Mouse (Mus musculus) lung, embryonic 15.5 days (tissue): ENCODE measurements at regions not wholly inside any gene's neighbourhood (a gene's known extent, or its start where the extent isn't known, plus 50 kb on each side); places are given as distances from the start of the nearest gene placed in this dataset.

Experiments used
- ATAC-seq: fragments of 200-750 bp; cut with Nextera tagmentation; 2 replicates; pipeline ENCODE4 v1.8.0; 2017; ENCODE audit warnings: moderate number of reproducible peaks, borderline replicate concordance; ENCODE audit not compliant: low FRiP score, low TSS enrichment; ENCODE audit errors: extremely low read depth
- H3K27ac ChIP-seq: fragments of 300-500 bp; sonication (generic); 2 replicates; pipeline ENCODE4 v1.5.1; 2015; ENCODE audit warnings: moderate library complexity, mild to moderate bottlenecking, inconsistent platforms
- H3K27me3 ChIP-seq: fragments of 300-500 bp; sonication (generic); 2 replicates; pipeline ENCODE4 v1.6.1; 2015; ENCODE audit warnings: inconsistent platforms
- H3K36me3 ChIP-seq: fragments of 300-500 bp; sonication (generic); 2 replicates; pipeline ENCODE4 v1.6.1; 2015; ENCODE audit warnings: inconsistent platforms
- H3K4me1 ChIP-seq: fragments of 300-500 bp; sonication (generic); 2 replicates; pipeline ENCODE4 v1.6.1; 2015; ENCODE audit warnings: inconsistent platforms
- H3K4me2 ChIP-seq: fragments of 300-500 bp; sonication (generic); 2 replicates; pipeline ENCODE4 v1.6.1; 2015; ENCODE audit warnings: inconsistent platforms, mild to moderate bottlenecking, moderate library complexity
- H3K4me3 ChIP-seq: fragments of 300-500 bp; sonication (generic); 2 replicates; pipeline ENCODE4 v1.5.1; 2015; ENCODE audit warnings: mild to moderate bottlenecking, inconsistent platforms
- H3K9ac ChIP-seq: fragments of 300-500 bp; sonication (generic); 2 replicates; pipeline ENCODE4 v1.6.1; 2015; ENCODE audit warnings: inconsistent platforms
- H3K9me3 ChIP-seq: fragments of 300-500 bp; sonication (generic); 2 replicates; pipeline ENCODE4 v1.6.1; 2016; ENCODE audit warnings: inconsistent platforms
- WGBS: fragments of 180-500 bp; shearing (Covaris S2); methylation state at CpG from one replicate; pipeline ENCODE4 v1.1.7; 2015; 5-methylcytosine and 5-hydroxymethylcytosine counted together

GRCm38 (mm10) chr13:60305028-60305810 lies 128.1 kb upstream of the Gas1 start:
- H3K27me3 ChIP-seq: no peaks in the 10 kb centered on the region
- 73% methylated on average over 1 of the region's 1 CpGs for WGBS
- ATAC-seq: no peak

GRCm38 (mm10) chr13:60308062-60308801 lies 131.1 kb upstream of the Gas1 start:
- H3K9ac ChIP-seq: no peak overlapping the region
- 19% methylated on average over 13 of the region's 13 CpGs for WGBS
- ATAC-seq: peak; percentile 92
- H3K4me3 ChIP-seq: no peak overlapping the region
- H3K27me3 ChIP-seq: no peaks in the 10 kb centered on the region
- H3K4me1 ChIP-seq: peaks cover 28% of the 10 kb centered on the region
- H3K36me3 ChIP-seq: no peaks in the 10 kb centered on the region
- peak overlapping the region; percentile 33 for H3K4me2 ChIP-seq
- H3K27ac ChIP-seq: peak overlapping the region; percentile 75
- no peaks in the 10 kb centered on the region for H3K9me3 ChIP-seq

More at GRCm38 (mm10) chr13:60305028-60305810, 128.1 kb upstream of the Gas1 start:
- no peak overlapping the region for H3K4me2 ChIP-seq
- peaks cover 28% of the 10 kb centered on the region for H3K4me1 ChIP-seq
- H3K27ac ChIP-seq: no peak overlapping the region
- no peaks in the 10 kb centered on the region for H3K36me3 ChIP-seq
- no peak overlapping the region for H3K9ac ChIP-seq
- H3K9me3 ChIP-seq: no peaks in the 10 kb centered on the region
- no peak overlapping the region for H3K4me3 ChIP-seq

- Histone ChIP-seq H3K4me3 (no peak overlapping the region), H3K4me2 (no peak overlapping the region), H3K27ac (no peak overlapping the region), H3K9ac (no peak overlapping the region), H3K4me1 (peaks cover 28% of the 10 kb centered on the region), H3K36me3 (no peaks in the 10 kb centered on the region), H3K27me3 (no peaks in the 10 kb centered on the region), H3K9me3 (no peaks in the 10 kb centered on the region)
- 88% methylated on average over 12 of the region's 12 CpGs for WGBS
- no peak for ATAC-seq
Observed at GRCm38 (mm10) chr13:60309482-60309881, 132.3 kb upstream of the Gas1 start.

- Histone ChIP-seq H3K27me3 (no peaks in the 10 kb centered on the region), H3K9me3 (no peaks in the 10 kb centered on the region), H3K36me3 (no peaks in the 10 kb centered on the region), H3K4me2 (no peak overlapping the region), H3K4me3 (no peak overlapping the region), H3K9ac (no peak overlapping the region), H3K4me1 (peaks cover 28% of the 10 kb centered on the region), H3K27ac (no peak overlapping the region)
- no peak for ATAC-seq
- WGBS: 85% methylated on average over 4 of the region's 4 CpGs
Observed at GRCm38 (mm10) chr13:60309926-60310325, 132.8 kb upstream of the Gas1 start.

- Histone ChIP-seq H3K9ac (no peak overlapping the region), H3K9me3 (no peaks in the 10 kb centered on the region), H3K4me3 (no peak overlapping the region), H3K27me3 (no peaks in the 10 kb centered on the region), H3K27ac (no peak overlapping the region), H3K36me3 (no peaks in the 10 kb centered on the region), H3K4me2 (no peak overlapping the region), H3K4me1 (peaks cover 19% of the 10 kb centered on the region)
- ATAC-seq: no peak
- WGBS: 68% methylated on average over 7 of the region's 7 CpGs
Observed at GRCm38 (mm10) chr13:60312397-60313085, 135.4 kb upstream of the Gas1 start.

GRCm38 (mm10) chr13:60318436-60319020 lies 141.4 kb upstream of the Gas1 start:
- H3K4me2 ChIP-seq: no peak overlapping the region
- H3K4me3 ChIP-seq: no peak overlapping the region
- WGBS: 48% methylated on average over 8 of the region's 8 CpGs
- no peaks in the 10 kb centered on the region for H3K9me3 ChIP-seq
- no peak overlapping the region for H3K27ac ChIP-seq
- no peaks in the 10 kb centered on the region for H3K27me3 ChIP-seq
- no peaks in the 10 kb centered on the region for H3K36me3 ChIP-seq
- no peak overlapping the region for H3K9ac ChIP-seq
- no peak for ATAC-seq
- no peaks in the 10 kb centered on the region for H3K4me1 ChIP-seq

GRCm38 (mm10) chr13:60319268-60319667 lies 142.1 kb upstream of the Gas1 start:
- H3K4me2 ChIP-seq: no peak overlapping the region
- H3K4me1 ChIP-seq: no peaks in the 10 kb centered on the region
- WGBS: 77% methylated on average over 4 of the region's 4 CpGs
- no peaks in the 10 kb centered on the region for H3K36me3 ChIP-seq
- no peak overlapping the region for H3K27ac ChIP-seq
- H3K4me3 ChIP-seq: no peak overlapping the region
- H3K27me3 ChIP-seq: no peaks in the 10 kb centered on the region
- no peaks in the 10 kb centered on the region for H3K9me3 ChIP-seq
- H3K9ac ChIP-seq: no peak overlapping the region
- ATAC-seq: no peak

GRCm38 (mm10) chr13:60319861-60320602 lies 142.9 kb upstream of the Gas1 start:
- Histone ChIP-seq H3K36me3 (no peaks in the 10 kb centered on the region), H3K9ac (no peak overlapping the region), H3K9me3 (no peaks in the 10 kb centered on the region), H3K27ac (no peak overlapping the region), H3K27me3 (no peaks in the 10 kb centered on the region), H3K4me1 (no peaks in the 10 kb centered on the region), H3K4me3 (no peak overlapping the region), H3K4me2 (no peak overlapping the region)
- no peak for ATAC-seq
- WGBS: 59% methylated on average over 5 of the region's 5 CpGs

GRCm38 (mm10) chr13:60322579-60322978 lies 145.4 kb upstream of the Gas1 start:
- H3K9me3 ChIP-seq: no peaks in the 10 kb centered on the region
- no peak overlapping the region for H3K9ac ChIP-seq
- no peaks in the 10 kb centered on the region for H3K36me3 ChIP-seq
- ATAC-seq: no peak
- H3K27ac ChIP-seq: no peak overlapping the region
- no peaks in the 10 kb centered on the region for H3K27me3 ChIP-seq
- no peaks in the 10 kb centered on the region for H3K4me1 ChIP-seq
- H3K4me3 ChIP-seq: no peak overlapping the region
- H3K4me2 ChIP-seq: no peak overlapping the region
- WGBS: 77% methylated on average over 3 of the region's 3 CpGs

- no peaks in the 10 kb centered on the region for H3K27me3 ChIP-seq
- H3K36me3 ChIP-seq: no peaks in the 10 kb centered on the region
- H3K4me2 ChIP-seq: no peak overlapping the region
- 0 out of 2 replicates have a peak, but pooled peaks cover 3% of the 10 kb centered on the region for H3K4me1 ChIP-seq
- no peak overlapping the region for H3K4me3 ChIP-seq
- H3K27ac ChIP-seq: no peak overlapping the region
- ATAC-seq: no peak
- H3K9ac ChIP-seq: no peak overlapping the region
- H3K9me3 ChIP-seq: no peaks in the 10 kb centered on the region
- 66% methylated on average over 9 of the region's 9 CpGs for WGBS
Observed at GRCm38 (mm10) chr13:60330475-60331258, 153.5 kb upstream of the Gas1 start.

- H3K27ac ChIP-seq: no peak overlapping the region
- no peak for ATAC-seq
- peaks cover 5% of the 10 kb centered on the region for H3K4me1 ChIP-seq
- no peak overlapping the region for H3K4me2 ChIP-seq
- H3K9ac ChIP-seq: no peak overlapping the region
- WGBS: 50% methylated on average over 1 of the region's 1 CpGs
- H3K9me3 ChIP-seq: no peaks in the 10 kb centered on the region
- H3K36me3 ChIP-seq: no peaks in the 10 kb centered on the region
- H3K27me3 ChIP-seq: no peaks in the 10 kb centered on the region
- no peak overlapping the region for H3K4me3 ChIP-seq
Observed at GRCm38 (mm10) chr13:60336196-60336595, 159.0 kb upstream of the Gas1 start.
